Mouse (Mus musculus) brain, adult 10 weeks (tissue): ENCODE measurements around the gene Grxcr1. TPM values are rescaled to one million over a fixed set of nuclear protein-coding genes. Genes with fewer than 3 reads are reported as not detected.

Experiments used
- polyA plus RNA-seq: library from polyadenylated mRNA; stranded (reverse); fragments of 350-450 nt; fragmentation: Illumina TruSeq; extraction: RNeasy Lipid Tissue Mini Kit (QIAGEN cat#74804); gene quantifications from one replicate; pipeline ENCODE4 v1.2.3, GENCODE M21; 2015; ENCODE audit warnings: low read depth, low replicate concordance

Gene Grxcr1
- polyA plus RNA-seq = not detected

DNA sequence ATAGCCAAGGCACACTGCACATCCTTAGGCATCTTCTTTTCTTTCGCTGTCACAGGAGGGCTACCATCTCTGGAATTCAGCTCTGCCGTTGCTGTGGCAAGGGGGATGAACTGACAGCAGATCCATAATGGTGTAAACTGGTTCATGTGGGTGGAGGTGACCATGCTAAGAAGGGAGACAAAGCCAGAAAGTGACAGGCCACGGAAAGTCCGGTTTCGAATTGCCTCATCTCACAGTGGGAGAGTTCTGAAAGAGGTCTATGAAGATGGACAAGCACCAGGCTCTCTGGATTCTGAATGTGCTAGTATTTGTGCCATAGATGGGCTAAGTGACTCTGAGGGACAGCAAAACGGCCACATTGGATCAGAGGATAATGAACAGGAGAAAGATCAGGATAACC, at the start of gene Grxcr1:
TSS of gene Grxcr1 (plus strand) at position 92 of the 400 bp plus-strand sequence.

Other genes with a start within 250 kb of the Grxcr1 start
- 71.3 TPM for gene Atp8a1, start 184.4 kb upstream of the Grxcr1 start, polyA plus RNA-seq
- gene Gm5108, start 90.2 kb upstream of the Grxcr1 start, polyA plus RNA-seq = not detected
- not detected for gene Gm21905, start 85.4 kb upstream of the Grxcr1 start, polyA plus RNA-seq